Mouse (Mus musculus) liver, embryonic 16.5 days (tissue): ENCODE results near the gene Cntrob. TPM values are rescaled to one million over a fixed set of nuclear protein-coding genes. Genes with fewer than 3 reads are reported as not detected.
"Not testable (repeated sequence)": the region's sequence is repeated elsewhere in the genome, so short reads cannot be mapped to it uniquely, and the experiment has no call there.

Source experiments
- ATAC-seq: fragments of 200-750 bp; cut with Nextera tagmentation; 2 replicates; pipeline ENCODE4 v1.8.0; 2017; ENCODE audit warnings: low read depth, mild to moderate bottlenecking, moderate number of reproducible peaks, moderate library complexity
- H3K27ac ChIP-seq: fragments of 300-500 bp; sonication (generic); 2 replicates; pipeline ENCODE4 v1.5.1; 2014; ENCODE audit warnings: mild to moderate bottlenecking, low read length
- H3K27me3 ChIP-seq: fragments of 300-500 bp; sonication (generic); 2 replicates; pipeline ENCODE4 v1.6.1; 2014; ENCODE audit warnings: low read depth, low read length, mixed read lengths; ENCODE audit not compliant: control insufficient read depth, insufficient read depth
- H3K36me3 ChIP-seq: fragments of 300-500 bp; sonication (generic); 2 replicates; pipeline ENCODE4 v1.6.1; 2014; ENCODE audit warnings: mild to moderate bottlenecking; ENCODE audit not compliant: control insufficient read depth, insufficient read depth
- H3K4me1 ChIP-seq: fragments of 300-500 bp; sonication (generic); 2 replicates; pipeline ENCODE4 v1.6.1; 2014; ENCODE audit warnings: low read depth, low read length, mixed read lengths; ENCODE audit not compliant: control insufficient read depth
- H3K4me2 ChIP-seq: fragments of 300-500 bp; sonication (generic); 2 replicates; pipeline ENCODE4 v1.6.1; 2014; ENCODE audit warnings: low read depth, low read length, mixed read lengths
- H3K4me3 ChIP-seq: fragments of 300-500 bp; sonication (generic); 2 replicates; pipeline ENCODE4 v1.5.1; 2014; ENCODE audit warnings: low read depth, mild to moderate bottlenecking, low read length
- H3K9ac ChIP-seq: fragments of 300-500 bp; sonication (generic); 2 replicates; pipeline ENCODE4 v1.6.1; 2014; ENCODE audit warnings: low read depth, low read length
- H3K9me3 ChIP-seq: fragments of 300-500 bp; sonication (generic); replicated peaks from 2 replicates; pipeline ENCODE4 v1.6.1; 2016; ENCODE audit warnings: low read length; ENCODE audit not compliant: control insufficient read depth
- WGBS: fragments of 180-500 bp; shearing (Covaris S2); extraction: QIAGEN DNeasy Blood & Tissue Kit; methylation state at CpG from one replicate; pipeline ENCODE4 v1.1.7; 2014; ENCODE audit not compliant: insufficient replicate concordance; 5-methylcytosine and 5-hydroxymethylcytosine counted together
- polyA plus RNA-seq: library from polyadenylated mRNA; unstranded; fragments of >200 nt; fragmentation: Nextera tagmentation; extraction: Ambion mirVana; gene quantifications from 2 replicates; pipeline ENCODE4 v1.2.1, GENCODE M21; 2015

Gene Cntrob
- polyA plus RNA-seq, 1 experiment from 2014 or later, result 6.0 TPM

DNA sequence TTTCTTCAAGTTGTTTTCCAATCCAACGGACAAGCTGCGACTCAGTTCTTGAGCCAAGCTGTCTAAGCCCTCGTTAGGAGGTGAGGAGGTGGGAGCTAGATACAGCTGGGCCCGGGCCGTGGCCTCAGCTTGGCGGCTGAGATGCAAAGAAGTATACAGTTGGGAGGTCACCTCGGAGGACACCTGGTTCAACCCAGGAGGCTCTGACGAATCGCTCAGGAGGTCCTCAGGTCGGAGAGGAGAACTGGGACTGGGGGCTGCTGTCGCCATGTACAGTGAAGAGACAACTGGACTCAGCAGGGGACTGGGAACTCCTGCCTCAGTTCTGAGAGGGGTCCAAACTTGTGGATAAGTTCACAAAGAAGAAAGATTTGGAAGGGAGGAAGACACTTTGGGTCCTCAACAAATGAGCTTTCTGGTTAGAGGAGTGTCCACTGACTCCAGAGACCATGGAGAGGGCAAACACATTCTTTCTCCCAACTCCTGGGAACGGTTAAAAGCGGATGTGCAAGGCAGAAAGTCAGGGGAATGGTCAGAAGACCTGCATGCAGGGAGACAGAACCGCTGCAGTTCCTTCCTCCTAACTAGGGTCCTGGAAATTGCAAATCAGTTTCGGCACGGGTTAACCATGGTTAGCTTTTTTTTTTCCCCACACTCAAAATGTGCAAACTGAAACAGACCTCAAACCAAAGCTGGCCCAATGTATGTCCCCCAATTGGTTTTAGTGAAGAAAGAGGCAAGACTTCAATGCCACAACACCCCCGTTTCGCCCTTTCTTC lies 693 bp downstream of the Cntrob start:
- no peak for ATAC-seq
- H3K36me3 ChIP-seq, result no peaks in the 10 kb centered on the region; the same call in 1 of the 2 replicates
- peak overlapping the region; percentile 88 for H3K27ac ChIP-seq
- peaks cover 34% of the 10 kb centered on the region for H3K4me1 ChIP-seq
- peak overlapping the region; percentile 75 for H3K4me3 ChIP-seq
- peaks cover 17% of the 10 kb centered on the region for H3K27me3 ChIP-seq
- 27% methylated on average over 18 of the region's 18 CpGs for WGBS
- H3K9me3 ChIP-seq, result no peaks in the 10 kb centered on the region
- peak overlapping the region; percentile 88 for H3K4me2 ChIP-seq
- peak overlapping the region; percentile 90 for H3K9ac ChIP-seq

DNA sequence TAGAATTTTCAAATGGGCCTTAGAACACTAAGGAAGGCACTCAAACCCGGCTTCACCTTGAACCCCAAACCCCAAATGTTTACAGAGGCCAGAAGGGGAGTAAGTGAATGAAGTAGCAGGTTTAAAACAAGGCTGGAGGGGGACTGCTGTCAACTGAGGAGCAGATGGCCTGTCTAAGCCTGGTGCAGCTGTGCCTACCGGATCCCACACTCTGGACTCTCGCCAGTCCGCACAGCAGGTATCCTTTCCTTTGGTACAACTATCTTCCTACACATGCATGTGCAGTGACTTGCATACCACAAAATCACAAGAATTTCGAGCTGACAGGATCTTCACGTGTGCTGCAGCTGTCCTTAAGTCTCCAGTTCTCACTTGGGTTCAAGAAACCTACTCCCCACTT lies 1.6 kb downstream of the Cntrob start:
- no peaks in the 10 kb centered on the region for H3K9me3 ChIP-seq
- peak overlapping the region; percentile 88 for H3K4me2 ChIP-seq
- H3K27ac ChIP-seq, result no peak overlapping the region
- peaks cover 8% of the 10 kb centered on the region for H3K27me3 ChIP-seq
- H3K4me1 ChIP-seq, result peaks cover 34% of the 10 kb centered on the region
- ATAC-seq, result no peak
- H3K9ac ChIP-seq, result peak overlapping the region; percentile 33; the same call in 1 of the 2 replicates
- H3K4me3 ChIP-seq, result peak overlapping the region; percentile 75; the same call in 1 of the 2 replicates
- no peaks in the 10 kb centered on the region; the same call in 1 of the 2 replicates for H3K36me3 ChIP-seq
- WGBS, result 72% methylated on average over 6 of the region's 6 CpGs

DNA sequence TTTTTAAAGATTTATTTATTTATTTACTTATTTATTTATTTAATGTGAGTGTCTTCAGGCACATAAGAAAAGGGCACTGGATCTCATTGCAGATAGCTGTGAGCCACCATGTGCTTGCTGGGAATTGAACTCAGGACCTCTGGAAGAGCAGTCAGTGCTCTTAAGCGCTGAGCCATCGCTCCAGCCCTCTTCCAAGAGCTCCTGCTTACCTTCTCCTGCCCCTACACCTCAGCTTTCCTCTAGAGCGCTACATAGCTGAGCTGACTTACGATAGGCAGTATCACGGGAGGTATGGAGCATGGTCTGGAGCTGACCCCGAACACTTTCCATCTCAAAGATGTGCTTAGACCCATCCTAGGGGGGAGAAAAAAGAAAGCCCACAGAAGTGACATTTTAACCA lies 2.0 kb downstream of the Cntrob start:
- WGBS, result 89% methylated on average over 6 of the region's 6 CpGs
- Histone ChIP-seq H3K4me1 (peaks cover 32% of the 10 kb centered on the region), H3K27me3 (peaks cover 4% of the 10 kb centered on the region), H3K4me2 (no peak overlapping the region), H3K27ac (no peak overlapping the region), H3K9me3 (no peaks in the 10 kb centered on the region), H3K9ac (no peak overlapping the region), H3K36me3 (no peaks in the 10 kb centered on the region; the same call in 1 of the 2 replicates), H3K4me3 (no peak overlapping the region)
- ATAC-seq, result no peak

DNA sequence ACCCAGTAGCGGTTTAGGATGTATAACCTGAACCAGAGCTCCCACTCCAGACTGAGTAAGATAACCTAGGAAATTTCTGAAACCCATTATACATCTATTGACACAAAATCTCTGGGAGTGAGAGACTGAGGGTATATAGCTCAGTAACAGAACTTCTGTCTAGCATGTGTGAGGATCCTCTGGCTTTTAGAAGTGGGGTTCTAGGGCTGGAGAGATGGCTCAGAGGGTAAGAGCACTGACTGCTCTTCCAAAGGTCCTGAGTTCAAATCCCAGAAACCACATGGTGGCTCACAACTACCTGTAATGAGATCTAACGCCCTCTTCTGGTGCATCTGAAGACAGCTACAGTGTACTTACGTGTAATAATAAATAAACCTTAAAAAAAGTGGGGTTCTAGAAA lies 5.6 kb downstream of the Cntrob start:
- not testable (repeated sequence) for H3K4me3 ChIP-seq, H3K9me3 ChIP-seq, H3K4me1 ChIP-seq, H3K4me2 ChIP-seq, H3K27ac ChIP-seq, H3K36me3 ChIP-seq, H3K27me3 ChIP-seq, H3K9ac ChIP-seq, ATAC-seq
- WGBS, result 68% methylated on average over 3 of the region's 3 CpGs

DNA sequence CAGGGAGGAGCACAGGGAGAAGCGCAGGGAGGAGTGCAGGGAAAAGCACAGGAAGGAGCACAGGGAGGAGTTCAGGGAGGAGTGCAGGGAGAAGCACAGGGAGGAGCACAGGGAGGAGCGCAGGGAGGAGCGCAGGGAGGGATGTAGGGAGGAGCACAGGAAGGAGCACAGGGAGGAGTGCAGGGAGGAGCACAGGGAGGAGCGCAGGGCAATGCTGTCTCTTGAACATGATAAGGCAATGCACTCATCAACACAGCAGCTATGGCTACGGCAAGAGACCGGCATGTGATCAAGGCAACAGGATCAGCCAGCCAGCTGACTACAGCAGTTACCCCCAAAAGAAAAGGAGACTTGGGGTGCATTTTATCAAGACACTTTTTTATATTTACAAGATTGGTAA lies 7.2 kb downstream of the Cntrob start:
- no peak overlapping the region for H3K4me3 ChIP-seq
- no peak overlapping the region for H3K27ac ChIP-seq
- no peaks in the 10 kb centered on the region for H3K4me1 ChIP-seq
- ATAC-seq, result no peak
- H3K9me3 ChIP-seq, result no peaks in the 10 kb centered on the region
- no peak overlapping the region for H3K4me2 ChIP-seq
- no peaks in the 10 kb centered on the region for H3K27me3 ChIP-seq
- WGBS, result 85% methylated on average over 6 of the region's 6 CpGs
- no peak overlapping the region for H3K9ac ChIP-seq
- no peaks in the 10 kb centered on the region; the same call in 1 of the 2 replicates for H3K36me3 ChIP-seq

DNA sequence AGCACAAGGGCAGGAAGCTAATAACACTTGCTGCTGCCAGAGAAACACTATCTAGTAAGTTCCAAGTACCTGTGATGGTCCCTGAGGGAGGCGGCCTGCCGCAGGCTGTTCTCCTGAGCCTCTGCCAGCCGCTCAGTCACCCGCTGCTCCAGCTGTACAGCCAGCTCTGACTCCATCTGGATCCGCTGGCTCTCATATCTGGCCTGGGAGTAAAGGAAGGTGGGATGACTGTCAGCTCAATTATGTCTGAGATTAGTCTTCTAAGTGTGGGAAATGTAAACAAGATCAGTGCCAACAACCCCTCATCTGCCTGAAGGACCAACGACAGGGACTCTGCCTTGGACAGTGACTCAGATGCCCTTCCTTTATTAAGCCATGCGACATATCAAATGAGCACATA lies 12.3 kb downstream of the Cntrob start:
- Histone ChIP-seq H3K9ac (no peak overlapping the region), H3K27me3 (no peaks in the 10 kb centered on the region), H3K4me1 (no peaks in the 10 kb centered on the region), H3K9me3 (no peaks in the 10 kb centered on the region), H3K4me3 (no peak overlapping the region), H3K27ac (no peak overlapping the region), H3K4me2 (no peak overlapping the region), H3K36me3 (peaks cover 4% of the 10 kb centered on the region)
- 81% methylated on average over 7 of the region's 7 CpGs for WGBS
- no peak for ATAC-seq

DNA sequence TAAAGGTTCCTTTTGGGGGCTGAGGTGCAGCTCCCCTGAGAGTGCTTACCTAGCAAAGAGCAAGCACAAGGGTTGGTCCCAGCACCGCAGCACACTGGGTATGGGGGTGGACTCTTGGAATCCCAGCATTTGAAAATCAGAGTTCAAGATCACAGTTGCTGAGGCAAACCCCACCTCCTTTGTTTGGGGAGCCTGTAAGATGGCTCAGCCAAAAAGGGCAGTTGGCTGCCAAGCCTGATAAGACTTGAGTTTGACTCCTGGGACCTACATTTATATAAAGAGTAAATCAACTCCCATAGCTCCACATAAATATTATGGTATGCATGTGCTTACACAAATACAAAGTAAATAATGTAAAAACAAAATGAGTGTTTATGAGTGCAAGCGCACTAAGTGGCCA lies 17.5 kb downstream of the Cntrob start:
- ATAC-seq, result no peak
- H3K9me3 ChIP-seq, result no peaks in the 10 kb centered on the region
- H3K4me1 ChIP-seq, result no peaks in the 10 kb centered on the region
- no peak overlapping the region for H3K4me3 ChIP-seq
- H3K4me2 ChIP-seq, result no peak overlapping the region
- no peaks in the 10 kb centered on the region for H3K27me3 ChIP-seq
- WGBS, result 64% methylated on average over 2 of the region's 2 CpGs
- no peak overlapping the region for H3K9ac ChIP-seq
- H3K27ac ChIP-seq, result no peak overlapping the region
- peaks cover 4% of the 10 kb centered on the region for H3K36me3 ChIP-seq

DNA sequence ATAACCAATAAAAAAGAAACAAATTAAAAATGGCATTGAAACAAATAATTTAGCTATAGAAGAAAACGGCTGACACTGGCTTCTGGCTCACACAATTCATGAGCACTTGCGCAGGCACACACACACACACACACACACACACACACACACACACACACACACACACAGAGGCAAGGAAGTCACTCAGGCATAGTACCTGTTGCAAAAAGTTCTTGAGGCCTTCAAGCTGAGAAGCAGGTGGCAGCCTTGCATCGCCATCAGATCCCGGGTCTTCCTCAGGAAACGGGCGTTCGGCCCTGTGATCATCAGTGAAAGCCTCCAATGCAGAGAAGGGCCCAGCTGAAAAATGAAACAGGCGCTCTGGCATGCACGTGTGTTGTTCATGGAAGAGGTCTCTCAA lies 18.3 kb downstream of the Cntrob start:
- WGBS, result 84% methylated on average over 9 of the region's 9 CpGs
- Histone ChIP-seq H3K36me3 (peaks cover 4% of the 10 kb centered on the region), H3K4me1 (no peaks in the 10 kb centered on the region), H3K9me3 (no peaks in the 10 kb centered on the region), H3K27ac (no peak overlapping the region), H3K4me2 (no peak overlapping the region), H3K27me3 (no peaks in the 10 kb centered on the region), H3K4me3 (no peak overlapping the region), H3K9ac (no peak overlapping the region)
- no peak for ATAC-seq

DNA sequence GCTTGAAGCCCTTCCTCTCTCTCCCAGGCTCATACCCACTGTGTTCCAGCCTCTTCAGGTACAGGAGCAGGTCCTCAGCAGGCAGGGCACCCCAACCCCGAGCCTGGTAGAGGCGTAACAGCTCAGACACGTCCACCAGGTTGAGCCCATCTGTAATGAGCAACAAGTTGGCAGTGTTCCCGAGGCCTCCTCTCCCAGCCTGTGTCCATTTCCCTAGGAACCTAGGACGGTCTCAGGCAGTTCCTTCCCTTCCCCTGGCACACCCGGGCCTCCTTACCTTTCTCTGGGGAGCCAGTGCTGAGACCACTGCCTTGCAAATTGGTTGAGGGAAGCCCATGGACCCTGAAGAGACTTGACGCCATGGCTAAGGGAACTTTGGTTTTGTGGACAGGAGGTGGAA lies 20.8 kb downstream of the Cntrob start:
- H3K9me3 ChIP-seq, result no peaks in the 10 kb centered on the region
- no peaks in the 10 kb centered on the region; the same call in 1 of the 2 replicates for H3K36me3 ChIP-seq
- H3K9ac ChIP-seq, result no peak overlapping the region
- no peak for ATAC-seq
- 77% methylated on average over 7 of the region's 7 CpGs for WGBS
- H3K27ac ChIP-seq, result no peak overlapping the region
- no peaks in the 10 kb centered on the region for H3K27me3 ChIP-seq
- H3K4me1 ChIP-seq, result no peaks in the 10 kb centered on the region
- H3K4me2 ChIP-seq, result no peak overlapping the region
- no peak overlapping the region for H3K4me3 ChIP-seq
